13 mouse cellular contexts compared by ENCODE assay signal in genomic region chr3:30438007-30438406, GRCm38 (mm10).
"Had no signal": no experiment of that assay in that cellular context is flagged by ENCODE, and none has a peak within 500 bp of the region (broad histone marks: within the 10 kb centered on the region; RNA-seq: fewer than 3 reads in every experiment).

No protein-coding gene starts in this region.

- H3K27ac ChIP-seq: liver, embryonic 13.5 days; lung, embryonic 15.5 days; macrophage; midbrain, embryonic 12.5 days had no signal

- ATAC-seq: liver, postnatal 0 days had no signal

- H3K4me3 ChIP-seq: liver, embryonic 13.5 days; lung, embryonic 15.5 days; megakaryocyte, embryonic 14.5 days; midbrain, embryonic 12.5 days had no signal

- H3K4me1 ChIP-seq: liver, embryonic 13.5 days; megakaryocyte, embryonic 14.5 days had no signal

- H3K9me3 ChIP-seq: liver, embryonic 13.5 days; lung, embryonic 15.5 days; megakaryocyte, embryonic 14.5 days; midbrain, embryonic 12.5 days had no signal

- H3K27me3 ChIP-seq: liver, embryonic 13.5 days; lung, embryonic 15.5 days; megakaryocyte, embryonic 14.5 days; midbrain, embryonic 12.5 days had no signal

- H3K36me3 ChIP-seq: liver, embryonic 13.5 days; lung, embryonic 15.5 days; midbrain, embryonic 12.5 days had no signal

- H3K4me2 ChIP-seq: liver, embryonic 13.5 days; lung, embryonic 15.5 days; midbrain, embryonic 12.5 days had no signal

- H3K9ac ChIP-seq: liver, embryonic 13.5 days; liver, postnatal 0 days; lung, embryonic 15.5 days; midbrain, embryonic 12.5 days had no signal

- DNase-seq: kidney, adult 11 months; kidney, postnatal 14 days; liver; liver, embryonic 13.5 days; liver, postnatal 0 days; lung, postnatal 14 days; right cerebral cortex, postnatal 14 days; thymus, adult 18-20 months; thymus, postnatal 14 days had no signal
